26 mouse cellular contexts compared by ENCODE assay signal in the genomic region with DNA sequence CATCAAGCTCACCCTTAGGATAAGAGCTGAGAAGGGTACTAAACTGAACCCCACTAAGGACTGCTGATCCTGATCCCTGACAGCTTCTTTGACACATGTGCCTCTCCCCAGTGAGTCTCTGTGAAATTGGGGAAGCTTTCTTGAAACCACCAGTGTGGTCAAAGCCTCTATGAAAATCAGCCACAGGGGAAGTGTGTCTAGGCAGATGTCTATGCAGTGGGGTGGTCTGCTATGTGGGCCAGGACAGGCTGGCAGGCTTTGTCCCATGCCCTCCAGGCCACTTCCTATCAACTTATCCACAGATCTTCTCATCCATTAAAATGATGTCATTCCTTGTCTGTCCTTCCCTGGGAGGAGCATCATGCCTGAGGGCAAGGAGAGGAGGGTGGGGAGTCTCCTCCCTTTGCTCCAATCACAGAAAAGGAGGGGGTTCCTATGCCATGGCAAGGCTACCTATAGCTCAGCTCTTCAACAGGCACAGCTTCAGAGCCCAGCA. TPM values are rescaled to one million over a fixed set of nuclear protein-coding genes. Genes with fewer than 3 reads are reported as not detected.
A peak's percentile ranks its signal among the peaks of the same experiment; 100 is the strongest.
DNase-seq lines count a peak whose midpoint lies in the region; ATAC-seq lines count a peak whose summit lies in the region.
"Not testable (repeated sequence)": the region's sequence is repeated elsewhere in the genome, so short reads cannot be mapped to it uniquely, and the experiment has no call there.
"Had no signal": no experiment of that assay in that cellular context is flagged by ENCODE, and none has a peak within 500 bp of the region (broad histone marks: within the 10 kb centered on the region; RNA-seq: fewer than 3 reads in every experiment).

Gene Calm4, plus strand, starts transcription at position 446 of the 496 bp plus-strand sequence.

- not testable (repeated sequence) for H3K36me3 ChIP-seq in embryonic facial prominence, embryonic 13.5 days; limb, embryonic 15.5 days; lung, embryonic 15.5 days

- not testable (repeated sequence) for H3K4me3 ChIP-seq in embryonic facial prominence, embryonic 13.5 days; limb, embryonic 15.5 days; lung, embryonic 15.5 days

- peak; percentile 47 for DNase-seq in 416B (ENCODE audit: low read depth)

- not testable (repeated sequence) for H3K9ac ChIP-seq in embryonic facial prominence, embryonic 13.5 days; limb, embryonic 15.5 days; lung, embryonic 15.5 days

- not testable (repeated sequence) for H3K9me3 ChIP-seq in embryonic facial prominence, embryonic 13.5 days; limb, embryonic 15.5 days; lung, embryonic 15.5 days

- H3K27me3 ChIP-seq in embryonic facial prominence, embryonic 13.5 days; limb, embryonic 15.5 days; lung, embryonic 15.5 days: not testable (repeated sequence)

- H3K4me1 ChIP-seq in embryonic facial prominence, embryonic 13.5 days; limb, embryonic 15.5 days; lung, embryonic 15.5 days: not testable (repeated sequence)

- not testable (repeated sequence) for H3K4me2 ChIP-seq in embryonic facial prominence, embryonic 13.5 days; limb, embryonic 15.5 days; lung, embryonic 15.5 days

- 0 out of 2 replicates have a peak within 1 kb of the TSS, but pooled peaks have one; percentile 11 for H3K27ac ChIP-seq in embryonic facial prominence, embryonic 13.5 days
- H3K27ac ChIP-seq in limb, embryonic 15.5 days; lung, embryonic 15.5 days: not testable (repeated sequence)

- not testable (repeated sequence) for ATAC-seq in embryonic facial prominence, embryonic 13.5 days (ENCODE audit: insufficient number of reproducible peaks, insufficient read depth, low FRiP score, low TSS enrichment, low read depth); limb, embryonic 15.5 days (ENCODE audit: insufficient number of reproducible peaks, low FRiP score, low TSS enrichment, low read depth)
- ATAC-seq in erythroid progenitor cell, adult 5-6 weeks (replicated peaks; ENCODE audit: low FRiP score, poor library complexity, severe bottlenecking): 0 out of 2 replicates have a peak, but pooled peaks have one; percentile 26
- peak; percentile 27; the same call in 1 of the 2 replicates for ATAC-seq in lung, embryonic 15.5 days (ENCODE audit: borderline replicate concordance, extremely low read depth, low FRiP score, low TSS enrichment)
- 0 out of 2 replicates have a peak, but pooled peaks have one; percentile 37 for ATAC-seq in megakaryocyte-erythroid progenitor cell, adult 5-6 weeks (replicated peaks; ENCODE audit: low FRiP score, low TSS enrichment, poor library complexity, severe bottlenecking)
- ATAC-seq in neutrophil, adult 5-6 weeks (ENCODE audit: extremely low read depth, insufficient number of reproducible peaks, low FRiP score, poor library complexity, severe bottlenecking): peak; percentile 20; the same call in 1 of the 2 replicates

RNA-seq across cellular contexts. Expression of gene Calm4, which starts in this region (rescaled TPM):
- polyA plus RNA-seq in embryonic facial prominence, embryonic 13.5 days (2015; fragmentation: Nextera tagmentation; extraction: Ambion mirVana): 4.1 and 4.7 TPM in 2 replicates
- not detected in 2 replicates for total RNA-seq in erythroid progenitor cell, adult 5-6 weeks (2015; ENCODE audit: low replicate concordance)
- not detected in 2 replicates for total RNA-seq in erythroid progenitor cell, adult 5-6 weeks (2017; ENCODE audit: low replicate concordance)
- polyA plus RNA-seq in limb, embryonic 15.5 days (2015; fragmentation: Nextera tagmentation; extraction: Ambion mirVana): 596 and 780 TPM in 2 replicates
- not detected in 2 replicates for polyA plus RNA-seq in lung, embryonic 15.5 days (2015; fragmentation: Nextera tagmentation; extraction: Ambion mirVana)
- not detected in 2 replicates for total RNA-seq in megakaryocyte-erythroid progenitor cell, adult 5-6 weeks (2014; fragmentation: Nextera tagmentation)
- not detected in 2 replicates for total RNA-seq in megakaryocyte-erythroid progenitor cell, adult 5-6 weeks (2017)
- not detected in 2 replicates for total RNA-seq in neutrophil, adult 5-6 weeks (2017)
- total RNA-seq: adrenal gland, adult 18-20 months; adrenal gland, postnatal 10 days; adrenal gland, postnatal 36 days; CH12.LX; G1E; gastrocnemius, postnatal 10 days; gastrocnemius, postnatal 36 days; heart, adult 8-10 months; heart, postnatal 25 days had no signal
- polyA plus RNA-seq: erythroblast, embryonic 14.5 days; forebrain, embryonic 10.5 days; forebrain, embryonic 13.5 days; forebrain, embryonic 16.5 days; G1E; heart, embryonic 11.5 days; heart, embryonic 14.5 days; heart, postnatal 0 days; hindbrain, embryonic 10.5 days; hindbrain, embryonic 13.5 days; Patski had no signal

Comparison
In these comparisons a context has a peak if more than half of its experiments do, and no peak if none do; other contexts are left out.
1. RNA of gene Calm4 (polyA plus RNA-seq): 596 to 780 TPM in limb, embryonic 15.5 days; 4.1 to 4.7 TPM in embryonic facial prominence, embryonic 13.5 days and not detected in lung, embryonic 15.5 days; every median in the first group is over 100 times any median in the second.
2. Peak in ATAC-seq in erythroid progenitor cell, adult 5-6 weeks; RNA of the gene not detected or under 1 TPM.
3. Peak in ATAC-seq in lung, embryonic 15.5 days; RNA of the gene not detected or under 1 TPM.
4. Peak in ATAC-seq in megakaryocyte-erythroid progenitor cell, adult 5-6 weeks; RNA of the gene not detected or under 1 TPM.
5. Peak in ATAC-seq in neutrophil, adult 5-6 weeks; RNA of the gene not detected or under 1 TPM.